Mouse (Mus musculus) kidney, embryonic 16.5 days (tissue): ENCODE measurements around the gene Spn. TPM values are rescaled to one million over a fixed set of nuclear protein-coding genes. Genes with fewer than 3 reads are reported as not detected.
A peak's percentile ranks its signal among the peaks of the same experiment; 100 is the strongest.
"Not testable (repeated sequence)": the region's sequence is repeated elsewhere in the genome, so short reads cannot be mapped to it uniquely, and the experiment has no call there.

Experiments used
- ATAC-seq: fragments of 200-750 bp; cut with Nextera tagmentation; 2 replicates; pipeline ENCODE4 v1.8.0; 2017; ENCODE audit warnings: moderate TSS enrichment; ENCODE audit not compliant: low FRiP score, low TSS enrichment
- H3K27ac ChIP-seq: fragments of 300-500 bp; sonication (generic); 2 replicates; pipeline ENCODE4 v1.5.1; 2014; ENCODE audit warnings: low read length
- H3K27me3 ChIP-seq: fragments of 300-500 bp; sonication (generic); 2 replicates; pipeline ENCODE4 v1.6.1; 2014; ENCODE audit warnings: low read length, control low read depth, mixed read lengths; ENCODE audit not compliant: insufficient read depth
- H3K36me3 ChIP-seq: fragments of 300-500 bp; sonication (generic); 2 replicates; pipeline ENCODE4 v1.6.1; 2014; ENCODE audit warnings: low read length, control low read depth, mixed read lengths; ENCODE audit not compliant: insufficient read depth
- H3K4me1 ChIP-seq: fragments of 300-500 bp; sonication (generic); 2 replicates; pipeline ENCODE4 v1.6.1; 2014; ENCODE audit warnings: low read length, control low read depth, mixed read lengths; ENCODE audit not compliant: insufficient read depth
- H3K4me2 ChIP-seq: fragments of 300-500 bp; sonication (generic); replicated peaks from 2 replicates; pipeline ENCODE4 v1.6.1; 2014; ENCODE audit warnings: low read depth, low read length
- H3K4me3 ChIP-seq: fragments of 300-500 bp; sonication (generic); 2 replicates; pipeline ENCODE4 v1.5.1; 2014; ENCODE audit warnings: mild to moderate bottlenecking, low read length
- H3K9ac ChIP-seq: fragments of 300-500 bp; sonication (generic); replicated peaks from 2 replicates; pipeline ENCODE4 v1.6.1; 2014; ENCODE audit warnings: low read length
- H3K9me3 ChIP-seq: fragments of 300-500 bp; sonication (generic); 2 replicates; pipeline ENCODE4 v1.6.1; 2016; ENCODE audit warnings: low read length, control low read depth
- WGBS: fragments of 180-500 bp; shearing (Covaris S2); extraction: QIAGEN DNeasy Blood & Tissue Kit; methylation state at CpG from one replicate; pipeline ENCODE4 v1.1.7; 2014; 5-methylcytosine and 5-hydroxymethylcytosine counted together
- polyA plus RNA-seq: library from polyadenylated mRNA; unstranded; fragments of >200 nt; fragmentation: Nextera tagmentation; extraction: Ambion mirVana; gene quantifications from 2 replicates; pipeline ENCODE4 v1.2.1, GENCODE M21; 2015

Gene Spn
- 0.21 and 0.32 TPM in 2 replicates for polyA plus RNA-seq

DNA sequence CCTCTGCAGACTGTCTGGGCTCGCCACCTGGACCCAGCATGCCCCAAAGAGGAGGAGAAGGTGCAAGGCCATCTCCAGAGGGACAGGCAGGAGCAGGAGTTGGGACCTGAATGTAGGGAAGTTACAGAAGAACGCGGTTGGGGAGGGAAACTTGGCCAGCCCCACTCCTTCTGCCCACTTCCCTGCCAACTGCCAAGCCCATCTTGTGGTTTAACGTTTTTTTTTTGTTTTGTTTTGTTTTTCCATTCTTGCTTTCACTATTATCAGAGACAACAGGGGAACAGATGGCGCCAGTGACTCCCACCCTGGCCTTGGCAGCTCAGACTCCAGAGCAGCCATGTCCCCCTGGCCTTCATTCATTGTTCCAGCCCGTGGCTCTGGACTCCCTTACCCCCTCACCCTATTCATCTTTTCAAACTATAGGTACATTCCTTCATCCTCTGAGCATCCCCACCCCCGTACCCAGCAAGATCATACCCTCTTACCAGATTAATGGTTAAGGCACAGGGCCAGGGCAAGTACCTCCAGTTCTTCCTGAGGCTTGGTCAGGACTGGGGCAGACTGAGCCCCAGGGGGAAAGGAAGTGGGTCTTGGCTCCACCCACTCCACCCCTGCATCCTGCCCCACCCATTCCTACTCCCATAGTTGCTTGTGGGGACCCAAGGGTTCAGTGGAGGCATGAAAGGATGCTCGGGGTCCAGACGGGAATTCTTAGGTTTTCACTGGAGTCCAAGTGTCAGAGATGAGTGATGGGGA is at the start of gene Spn:
TSS of gene Spn (minus strand) at position 562 of the 756 bp plus-strand sequence.
- WGBS: 64% methylated on average over 9 of the region's 9 CpGs

DNA sequence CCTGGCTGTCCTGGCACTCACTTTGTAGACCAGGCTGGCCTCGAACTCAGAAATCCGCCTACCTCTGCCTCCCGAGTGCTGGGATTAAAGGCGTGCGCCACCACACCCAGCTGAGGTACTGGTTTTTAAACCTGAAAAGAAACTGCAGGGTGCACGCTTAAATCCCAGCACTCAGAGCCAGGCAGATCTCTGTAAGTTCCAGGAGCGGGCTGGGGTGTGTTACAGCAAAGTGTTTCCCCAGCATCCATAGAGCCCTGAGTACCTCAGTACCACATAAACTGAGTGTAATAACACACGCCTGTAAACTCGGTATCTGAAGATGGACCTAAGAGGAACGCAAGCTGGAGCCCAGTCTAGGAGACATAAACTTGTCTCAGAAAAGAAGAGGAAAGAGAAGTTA is 49.7 kb upstream of the Spn start:
- H3K9me3 ChIP-seq: no peaks in the 10 kb centered on the region
- no peaks in the 10 kb centered on the region for H3K27me3 ChIP-seq
- no peak overlapping the region for H3K9ac ChIP-seq
- ATAC-seq: no peak
- no peak overlapping the region for H3K27ac ChIP-seq
- H3K36me3 ChIP-seq: peaks cover 14% of the 10 kb centered on the region
- H3K4me1 ChIP-seq: no peaks in the 10 kb centered on the region
- no peak overlapping the region for H3K4me3 ChIP-seq
- WGBS: 72% methylated on average over 10 of the region's 10 CpGs
- H3K4me2 ChIP-seq: no peak overlapping the region

More for the DNA sequence above, at the start of gene Spn:
- H3K4me3 ChIP-seq: no peak within 1 kb of the TSS
- H3K9me3 ChIP-seq: no peaks in the 10 kb centered on the region
- no peak within 1 kb of the TSS for H3K27ac ChIP-seq
- H3K9ac ChIP-seq: no peak within 1 kb of the TSS
- no peak within 1 kb of the TSS for H3K4me2 ChIP-seq
- ATAC-seq: no peak; the same call in 1 of the 2 replicates
- no peaks in the 10 kb centered on the region for H3K36me3 ChIP-seq
- H3K27me3 ChIP-seq: no peaks in the 10 kb centered on the region
- H3K4me1 ChIP-seq: no peaks in the 10 kb centered on the region

GRCm38 (mm10) chr7:127185601-127186000 is 48.0 kb upstream of the Spn start:
- Histone ChIP-seq H3K4me2 (no peak overlapping the region), H3K9ac (no peak overlapping the region), H3K4me3 (no peak overlapping the region), H3K27ac (no peak overlapping the region), H3K4me1 (no peaks in the 10 kb centered on the region), H3K9me3 (no peaks in the 10 kb centered on the region), H3K36me3 (no peaks in the 10 kb centered on the region), H3K27me3 (no peaks in the 10 kb centered on the region)
- peak; percentile 50; the same call in 1 of the 2 replicates for ATAC-seq
- 65% methylated on average over 3 of the region's 3 CpGs for WGBS

- WGBS: 38% methylated on average over 1 of the region's 1 CpGs
- H3K36me3 ChIP-seq: no peaks in the 10 kb centered on the region
- H3K4me3 ChIP-seq: no peak overlapping the region
- H3K9ac ChIP-seq: no peak overlapping the region
- H3K9me3 ChIP-seq: no peaks in the 10 kb centered on the region
- no peaks in the 10 kb centered on the region for H3K4me1 ChIP-seq
- no peaks in the 10 kb centered on the region for H3K27me3 ChIP-seq
- H3K27ac ChIP-seq: no peak overlapping the region
- H3K4me2 ChIP-seq: no peak overlapping the region
- no peak for ATAC-seq
Measured at GRCm38 (mm10) chr7:127184720-127185119, 47.1 kb upstream of the Spn start.

- Histone ChIP-seq H3K4me3 (no peak overlapping the region), H3K27me3 (no peaks in the 10 kb centered on the region), H3K27ac (no peak overlapping the region), H3K4me2 (no peak overlapping the region), H3K4me1 (no peaks in the 10 kb centered on the region), H3K9ac (no peak overlapping the region), H3K36me3 (no peaks in the 10 kb centered on the region), H3K9me3 (no peaks in the 10 kb centered on the region)
- WGBS: 78% methylated on average over 6 of the region's 6 CpGs
- ATAC-seq: no peak
Measured at GRCm38 (mm10) chr7:127183828-127184227, 46.2 kb upstream of the Spn start.

DNA sequence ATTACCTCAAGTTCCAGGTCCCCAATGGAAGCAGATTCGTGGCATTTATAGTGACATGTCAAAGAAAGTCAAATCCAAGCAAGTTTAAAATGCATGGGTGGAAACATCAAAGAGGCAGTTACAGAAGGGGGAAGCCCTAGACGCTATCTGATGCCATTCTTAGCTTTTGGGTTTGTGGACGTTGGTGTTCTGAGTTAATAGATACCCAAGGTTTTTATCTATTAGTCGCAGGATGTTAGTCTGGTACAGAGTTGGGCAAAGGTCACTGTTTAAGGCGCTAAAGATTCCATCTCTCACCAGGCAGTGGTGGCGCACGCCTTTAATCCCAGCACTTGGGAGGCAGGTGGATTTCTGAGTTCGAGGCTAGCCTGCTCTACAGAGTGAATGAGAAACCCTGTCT is 45.7 kb upstream of the Spn start:
- no peak overlapping the region for H3K4me3 ChIP-seq
- H3K27me3 ChIP-seq: no peaks in the 10 kb centered on the region
- H3K27ac ChIP-seq: no peak overlapping the region
- no peaks in the 10 kb centered on the region for H3K4me1 ChIP-seq
- H3K4me2 ChIP-seq: no peak overlapping the region
- no peaks in the 10 kb centered on the region for H3K9me3 ChIP-seq
- 69% methylated on average over 8 of the region's 8 CpGs for WGBS
- 0 out of 2 replicates have a peak, but pooled peaks have one; percentile 12 for ATAC-seq
- H3K9ac ChIP-seq: no peak overlapping the region
- H3K36me3 ChIP-seq: no peaks in the 10 kb centered on the region

GRCm38 (mm10) chr7:127181724-127182123 is 44.1 kb upstream of the Spn start:
- H3K4me1 ChIP-seq, H3K4me3 ChIP-seq, H3K27ac ChIP-seq, H3K36me3 ChIP-seq, H3K9ac ChIP-seq, H3K9me3 ChIP-seq, ATAC-seq, H3K27me3 ChIP-seq, H3K4me2 ChIP-seq: not testable (repeated sequence)
- 28% methylated on average over 3 of the region's 3 CpGs for WGBS

DNA sequence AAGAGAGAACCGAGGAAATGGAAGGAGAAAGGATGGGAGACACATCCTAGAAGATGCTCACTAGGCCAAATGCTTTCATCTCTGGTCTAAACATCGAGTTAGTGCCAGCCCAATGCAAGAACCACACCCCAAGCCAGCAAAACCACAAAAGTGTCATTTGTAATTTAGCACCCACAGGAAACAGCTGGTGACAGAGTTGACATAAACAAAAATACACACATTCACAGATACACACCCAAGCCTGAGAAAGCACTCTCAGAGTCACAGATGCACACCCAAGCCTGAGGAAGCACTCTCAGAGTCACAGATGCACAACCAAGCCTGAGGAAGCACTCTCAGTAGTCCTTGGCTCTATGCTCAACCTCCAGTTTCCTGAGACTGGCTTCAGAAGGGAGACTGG is 43.2 kb upstream of the Spn start:
- H3K36me3 ChIP-seq: no peaks in the 10 kb centered on the region
- no peak overlapping the region for H3K27ac ChIP-seq
- no peak overlapping the region for H3K4me2 ChIP-seq
- no peak for ATAC-seq
- H3K27me3 ChIP-seq: no peaks in the 10 kb centered on the region
- no peak overlapping the region for H3K4me3 ChIP-seq
- no peak overlapping the region for H3K9ac ChIP-seq
- WGBS: 61% methylated on average over 2 of the region's 2 CpGs
- no peaks in the 10 kb centered on the region for H3K4me1 ChIP-seq
- H3K9me3 ChIP-seq: no peaks in the 10 kb centered on the region

DNA sequence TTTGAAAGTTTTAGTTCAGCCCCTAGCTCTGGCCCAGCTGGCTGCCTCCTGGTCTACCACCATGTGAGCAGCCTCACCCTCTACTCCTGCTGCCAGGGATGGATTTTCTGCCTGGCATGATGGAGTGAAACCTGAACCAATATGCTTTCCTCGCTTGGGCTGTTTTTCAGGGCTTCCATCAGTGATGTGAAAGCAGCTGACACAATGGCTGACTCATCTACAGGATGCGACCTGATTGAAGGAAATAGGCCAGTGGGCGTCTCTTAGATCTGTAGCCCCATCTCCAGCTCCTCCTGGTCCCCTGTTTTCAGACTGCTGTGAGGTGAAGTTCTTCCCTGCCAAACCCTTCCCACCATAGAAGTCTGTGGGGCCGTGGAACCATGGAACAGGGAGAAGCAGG is 39.3 kb upstream of the Spn start:
- Histone ChIP-seq H3K9ac (no peak overlapping the region), H3K4me2 (no peak overlapping the region), H3K27me3 (no peaks in the 10 kb centered on the region), H3K9me3 (0 out of 2 replicates have a peak, but pooled peaks cover 2% of the 10 kb centered on the region), H3K27ac (no peak overlapping the region), H3K4me1 (no peaks in the 10 kb centered on the region), H3K36me3 (no peaks in the 10 kb centered on the region), H3K4me3 (no peak overlapping the region)
- ATAC-seq: no peak
- 78% methylated on average over 4 of the region's 4 CpGs for WGBS

- H3K27ac ChIP-seq: no peak overlapping the region
- no peaks in the 10 kb centered on the region for H3K36me3 ChIP-seq
- no peaks in the 10 kb centered on the region for H3K27me3 ChIP-seq
- no peak overlapping the region for H3K9ac ChIP-seq
- no peak overlapping the region for H3K4me2 ChIP-seq
- H3K4me1 ChIP-seq: no peaks in the 10 kb centered on the region
- H3K9me3 ChIP-seq: no peaks in the 10 kb centered on the region
- 78% methylated on average over 5 of the region's 5 CpGs for WGBS
- no peak for ATAC-seq
- no peak overlapping the region for H3K4me3 ChIP-seq
Measured at GRCm38 (mm10) chr7:127166501-127166900, 28.9 kb upstream of the Spn start.
